Mouse (Mus musculus): ENCODE results near the gene Myo1f. TPM values are rescaled to one million over a fixed set of nuclear protein-coding genes. Genes with fewer than 3 reads are reported as not detected.

Gene Myo1f
- total RNA-seq, 2 experiments from 2014 or later: 1.5 to 2.6 TPM

GRCm38 (mm10) chr17:33645073-33645472 lies 89.6 kb downstream of the Myo1f start:
- DNase-seq (ENCODE audit: low spot score in 2 of 2): no peak

GRCm38 (mm10) chr17:33649781-33650475 lies 94.4 kb downstream of the Myo1f start:
- no peak for DNase-seq (ENCODE audit: low spot score in 2 of 2)

Other genes with a start within 250 kb of the Myo1f start
- 10 to 100 TPM; 20.9 to 21.2 TPM for gene Zfp81, start 196.8 kb upstream of the Myo1f start, total RNA-seq (2021)
- gene Zfp101, start 161.1 kb upstream of the Myo1f start, total RNA-seq (2021): 10 to 100 TPM in 1 of 2 experiments, 1 to 10 TPM in 1; 9.3 to 12.1 TPM
- gene Actl9, start 122.8 kb upstream of the Myo1f start, total RNA-seq (2021): under 1 TPM in 1 of 2 experiments, not detected in 1; 0.29 TPM
- gene Adamts10, start 31.5 kb upstream of the Myo1f start, total RNA-seq (2021): 10 to 100 TPM; 33.4 to 34.1 TPM
- 10 to 100 TPM; 40.6 to 45.0 TPM for gene Zfp414, start 73.4 kb downstream of the Myo1f start, total RNA-seq (2021)
- gene Pram1, start 82.3 kb downstream of the Myo1f start, total RNA-seq (2021): under 1 TPM in 1 of 2 experiments, not detected in 1; 0.60 TPM
- 100 to 1,000 TPM; 128 to 134 TPM for gene Hnrnpm, start 131.2 kb downstream of the Myo1f start, total RNA-seq (2021)
- 10 to 100 TPM; 84.7 to 89.0 TPM for gene March2, start 163.0 kb downstream of the Myo1f start, total RNA-seq (2021)
- gene Rab11b, start 204.8 kb downstream of the Myo1f start, total RNA-seq (2021): 100 to 1,000 TPM; 281 to 286 TPM
- gene Angptl4, start 226.1 kb downstream of the Myo1f start, total RNA-seq (2021): 1 to 10 TPM; 4.8 to 5.8 TPM